Mouse (Mus musculus): ENCODE measurements around the gene Cyp27b1. TPM values are rescaled to one million over a fixed set of nuclear protein-coding genes. Genes with fewer than 3 reads are reported as not detected.

The Cyp27b1 gene
- polyA plus RNA-seq, 1 experiment: 0.15 TPM

DNA sequence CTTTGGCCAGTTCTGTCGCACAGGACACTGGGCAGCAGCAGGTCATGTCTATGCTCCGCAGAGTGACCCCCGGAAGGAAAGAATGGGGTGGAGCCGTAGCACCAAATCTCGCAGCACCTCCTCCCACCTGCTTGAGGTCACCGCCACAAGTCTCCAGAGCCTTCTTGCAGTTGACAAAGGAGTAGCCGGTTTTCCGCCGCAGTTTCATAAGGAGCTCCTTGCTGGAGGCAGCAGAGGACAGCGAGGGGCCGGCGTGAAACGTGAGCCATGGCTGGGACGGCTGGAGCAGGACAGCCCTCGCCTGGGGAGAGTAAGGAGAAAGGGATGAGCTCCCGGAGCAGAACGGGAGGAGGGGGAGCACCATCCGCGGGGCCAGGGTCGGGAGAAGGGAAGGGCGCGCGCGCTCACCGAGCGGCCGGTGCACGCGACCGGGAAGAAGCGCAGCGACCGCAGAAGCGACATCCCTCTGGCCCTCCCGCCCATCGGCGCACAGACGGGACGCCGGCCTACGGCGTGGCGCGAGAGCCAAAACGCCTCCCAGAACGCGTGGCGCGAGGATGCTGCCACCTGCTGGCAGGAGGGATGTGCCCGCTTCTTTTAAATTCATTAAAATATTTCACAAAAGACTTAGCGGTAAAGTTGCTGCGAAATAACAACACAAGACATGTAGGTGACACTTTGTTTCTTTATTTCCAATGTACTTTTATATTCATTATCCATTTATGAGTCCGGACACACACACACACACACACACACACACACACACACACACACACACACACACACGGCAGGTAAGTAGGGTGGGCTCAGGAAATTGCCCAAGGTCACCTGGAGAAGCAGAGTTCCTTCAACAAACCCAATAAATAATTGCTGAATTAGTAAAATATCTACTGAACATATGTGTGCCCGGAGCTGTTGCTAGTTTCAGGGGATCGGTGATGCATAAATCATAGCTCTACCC is 17.4 kb upstream of the Cyp27b1 start, which contains the start of gene Tsfm:
Gene Tsfm (minus strand): TSS at position 505 of the 961 bp plus-strand sequence.
- H3K36me3 ChIP-seq (replicated peaks; ENCODE audit: low read length): peaks cover 37% of the 10 kb centered on the region
- TF ChIP-seq GATA1 (IDR thresholded peaks at IDR 0.05; ENCODE audit: borderline replicate concordance, low read length) (no peak), FLI1 (IDR thresholded peaks at IDR 0.05; ENCODE audit: low read length) (no peak)
- no peaks in the 10 kb centered on the region for H3K9me3 ChIP-seq
- peak within 1 kb of the TSS; percentile 97 for H3K4me3 ChIP-seq (replicated peaks)
- no peaks in the 10 kb centered on the region for H3K27me3 ChIP-seq (replicated peaks)
- peaks cover 16% of the 10 kb centered on the region; the same call in 1 of the 2 replicates for H3K4me1 ChIP-seq

DNA sequence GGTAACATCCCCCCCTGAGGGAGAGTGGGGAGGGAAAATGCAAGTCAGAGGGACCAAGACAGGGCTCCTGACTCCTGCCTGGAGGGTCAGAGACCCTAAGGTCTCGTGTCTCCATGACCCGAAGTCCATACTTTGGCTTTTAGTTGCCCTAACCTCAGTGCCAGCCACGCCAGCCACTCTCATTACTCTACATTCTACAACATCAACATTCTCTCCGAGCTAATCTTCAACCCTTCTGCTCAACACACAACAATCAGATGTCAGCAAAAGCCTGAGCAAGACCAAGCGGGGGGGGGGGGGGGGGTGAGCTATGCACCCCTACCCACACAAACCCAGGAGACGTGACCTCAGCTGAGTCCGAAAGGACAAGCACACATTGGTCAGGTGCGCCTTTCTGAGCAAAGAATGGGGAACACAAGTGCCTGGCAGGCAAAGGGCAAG is 14.7 kb upstream of the Cyp27b1 start:
- Histone ChIP-seq H3K4me3 (replicated peaks) (no peak overlapping the region), H3K9me3 (no peaks in the 10 kb centered on the region), H3K36me3 (replicated peaks; ENCODE audit: low read length) (peaks cover 11% of the 10 kb centered on the region), H3K4me1 (peaks cover 16% of the 10 kb centered on the region; the same call in 1 of the 2 replicates), H3K27me3 (replicated peaks) (peaks cover 14% of the 10 kb centered on the region)
- no peak for TF ChIP-seq GATA1 (IDR thresholded peaks at IDR 0.05; ENCODE audit: borderline replicate concordance, low read length)
- no peak for TF ChIP-seq FLI1 (IDR thresholded peaks at IDR 0.05; ENCODE audit: low read length)

DNA sequence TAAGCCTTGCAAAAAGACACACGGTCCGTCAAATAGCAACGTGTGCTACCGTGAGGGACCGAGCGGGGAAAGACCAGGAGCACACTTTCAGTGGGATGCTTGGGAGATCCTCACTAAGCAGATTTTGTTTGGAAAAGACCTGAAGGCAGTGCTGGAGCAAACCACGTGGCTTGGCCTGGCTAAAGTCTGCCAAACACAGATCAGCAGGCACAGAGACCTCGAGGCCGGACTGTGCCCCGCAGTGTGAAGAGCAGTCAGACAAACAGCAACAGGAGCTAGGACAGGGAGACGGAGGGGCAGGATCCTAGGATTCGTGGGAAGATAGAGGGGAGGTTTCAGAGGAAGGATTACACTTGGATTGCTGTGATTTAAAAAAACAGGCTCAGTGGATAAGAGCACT is 11.8 kb upstream of the Cyp27b1 start:
- H3K9me3 ChIP-seq: no peaks in the 10 kb centered on the region
- H3K4me1 ChIP-seq: peaks cover 14% of the 10 kb centered on the region
- no peaks in the 10 kb centered on the region for H3K36me3 ChIP-seq (replicated peaks; ENCODE audit: low read length)
- TF ChIP-seq FLI1 (IDR thresholded peaks at IDR 0.05; ENCODE audit: low read length) (no peak), GATA1 (IDR thresholded peaks at IDR 0.05; ENCODE audit: borderline replicate concordance, low read length) (no peak)
- peaks cover 37% of the 10 kb centered on the region for H3K27me3 ChIP-seq (replicated peaks)
- H3K4me3 ChIP-seq (replicated peaks): no peak overlapping the region

DNA sequence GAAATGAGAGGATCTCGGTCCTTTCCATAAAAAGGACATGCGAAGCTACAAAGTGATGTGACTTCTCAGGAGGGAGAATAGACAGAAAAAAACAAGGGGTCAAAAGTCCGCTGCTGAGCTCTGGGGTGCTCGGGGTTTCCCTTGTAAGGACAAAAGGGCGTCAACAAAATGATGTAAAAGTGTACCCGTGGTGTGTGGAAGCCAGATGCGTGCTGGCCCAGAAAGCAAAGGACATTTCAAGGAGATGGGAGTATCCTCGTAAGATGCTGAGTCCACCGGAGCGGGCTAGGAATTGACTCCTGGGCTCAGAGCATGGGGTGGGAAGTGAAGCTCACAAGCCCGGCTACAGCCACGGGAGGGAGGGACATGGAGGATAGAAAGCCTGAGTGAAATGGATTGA is 10.4 kb upstream of the Cyp27b1 start:
- Histone ChIP-seq H3K36me3 (replicated peaks; ENCODE audit: low read length) (no peaks in the 10 kb centered on the region), H3K27me3 (replicated peaks) (peaks cover 40% of the 10 kb centered on the region), H3K4me3 (replicated peaks) (no peak overlapping the region), H3K4me1 (peaks cover 25% of the 10 kb centered on the region), H3K9me3 (no peaks in the 10 kb centered on the region)
- TF ChIP-seq GATA1 (IDR thresholded peaks at IDR 0.05; ENCODE audit: borderline replicate concordance, low read length) (no peak), FLI1 (IDR thresholded peaks at IDR 0.05; ENCODE audit: low read length) (no peak)

DNA sequence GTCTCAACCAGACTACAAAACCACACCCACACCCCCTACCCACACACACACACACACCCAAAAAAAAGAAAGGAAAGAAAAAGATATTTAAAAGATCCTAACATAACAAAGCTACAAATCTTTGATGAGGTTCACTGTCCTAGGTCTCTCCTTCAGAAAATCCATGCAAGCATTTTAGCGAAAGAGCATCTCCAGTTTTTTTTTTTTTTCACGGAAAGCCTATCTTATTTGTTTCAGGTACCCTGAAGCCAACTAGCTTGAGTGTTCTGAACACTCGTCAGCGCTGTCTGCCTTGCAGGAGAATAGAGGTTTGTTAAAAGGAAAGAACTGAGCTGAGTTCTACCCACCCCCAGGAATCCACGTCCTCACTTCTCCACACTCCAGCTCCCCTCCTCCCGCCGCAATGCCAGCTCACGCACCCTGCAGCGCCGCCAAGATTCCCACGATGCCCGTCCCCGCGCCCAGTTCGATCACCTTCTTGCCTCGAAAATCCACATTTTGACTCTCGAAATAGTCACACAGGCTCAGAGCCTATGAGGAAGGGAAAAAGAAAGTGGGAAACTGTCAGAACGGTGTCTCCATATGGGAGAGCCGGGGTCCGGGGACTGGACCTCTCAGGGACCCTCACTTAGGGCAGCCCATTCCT is 7.4 kb upstream of the Cyp27b1 start:
- Histone ChIP-seq H3K4me1 (peaks cover 35% of the 10 kb centered on the region), H3K27me3 (replicated peaks) (peaks cover 40% of the 10 kb centered on the region), H3K9me3 (no peaks in the 10 kb centered on the region), H3K36me3 (replicated peaks; ENCODE audit: low read length) (peaks cover 14% of the 10 kb centered on the region), H3K4me3 (replicated peaks) (peak overlapping the region; percentile 94)
- TF ChIP-seq FLI1 (IDR thresholded peaks at IDR 0.05; ENCODE audit: low read length): no peak
- no peak for TF ChIP-seq GATA1 (IDR thresholded peaks at IDR 0.05; ENCODE audit: borderline replicate concordance, low read length)

DNA sequence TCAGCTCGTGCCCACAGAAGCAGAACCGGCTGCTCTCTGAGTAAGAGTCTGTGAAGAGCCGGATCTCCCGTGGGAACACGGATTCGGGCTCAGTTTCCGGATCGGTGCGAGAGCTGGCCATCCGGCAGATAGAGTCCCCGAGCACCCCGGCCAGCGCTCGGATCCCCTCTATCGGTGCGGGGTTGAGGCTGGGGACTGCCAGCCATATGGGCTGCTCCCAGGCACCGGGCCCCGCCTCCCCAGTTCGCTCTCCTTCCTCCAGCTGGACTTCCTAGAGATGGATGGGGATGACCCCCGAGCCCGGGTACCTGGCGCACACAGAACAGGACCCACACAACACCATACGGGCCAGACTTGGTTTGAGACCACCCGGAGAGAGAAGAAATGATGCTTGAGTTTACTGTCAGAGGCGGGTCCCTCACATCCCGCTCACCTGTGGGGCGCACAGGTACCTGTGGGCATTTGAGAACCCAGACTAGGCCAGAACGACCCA is 6.7 kb upstream of the Cyp27b1 start, which contains the start of the genes Mettl1 and Eef1akmt3:
Gene Mettl1 (plus strand): TSS at position 141 of the 493 bp plus-strand sequence.
Gene Eef1akmt3 (minus strand): TSS at position 240 of the 493 bp plus-strand sequence.
- H3K4me1 ChIP-seq: peaks cover 38% of the 10 kb centered on the region
- no peaks in the 10 kb centered on the region for H3K9me3 ChIP-seq
- peaks cover 35% of the 10 kb centered on the region for H3K27me3 ChIP-seq (replicated peaks)
- peak within 1 kb of the TSS; percentile 94 for H3K4me3 ChIP-seq (replicated peaks)
- TF ChIP-seq GATA1 (IDR thresholded peaks at IDR 0.05; ENCODE audit: borderline replicate concordance, low read length) (no peak), FLI1 (IDR thresholded peaks at IDR 0.05; ENCODE audit: low read length) (no peak)
- H3K36me3 ChIP-seq (replicated peaks; ENCODE audit: low read length): peaks cover 18% of the 10 kb centered on the region

DNA sequence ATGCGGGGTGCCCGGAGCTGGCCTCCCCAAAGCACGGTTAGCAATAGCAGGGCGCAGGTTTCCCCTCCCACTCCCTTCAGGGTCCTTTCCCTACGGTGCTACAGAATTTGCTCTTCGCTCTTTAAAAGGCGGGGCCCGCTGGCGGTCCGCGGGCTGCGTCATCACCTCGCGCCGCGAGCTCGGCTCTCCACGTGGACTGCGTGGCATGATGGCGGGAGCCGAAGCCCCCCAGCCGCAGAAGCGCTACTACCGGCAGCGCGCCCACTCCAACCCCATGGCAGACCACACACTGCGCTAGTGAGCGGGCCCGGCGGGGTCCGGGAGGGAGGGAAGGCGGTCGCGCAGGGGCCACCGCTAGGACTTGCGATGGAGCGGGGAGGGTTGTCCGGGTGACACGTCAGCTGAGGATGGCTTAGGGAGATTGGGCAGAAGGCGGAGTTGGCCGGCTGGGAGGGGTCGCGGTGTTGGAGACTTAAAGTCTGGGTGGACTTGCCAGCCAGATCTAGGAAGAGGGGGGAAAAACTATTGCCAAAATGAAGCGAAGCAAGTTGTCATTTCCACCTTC is 6.2 kb upstream of the Cyp27b1 start:
- Histone ChIP-seq H3K4me1 (peaks cover 38% of the 10 kb centered on the region), H3K9me3 (no peaks in the 10 kb centered on the region), H3K4me3 (replicated peaks) (peak overlapping the region; percentile 94), H3K27me3 (replicated peaks) (peaks cover 34% of the 10 kb centered on the region), H3K36me3 (replicated peaks; ENCODE audit: low read length) (peaks cover 22% of the 10 kb centered on the region)
- TF ChIP-seq FLI1 (IDR thresholded peaks at IDR 0.05; ENCODE audit: low read length): no peak
- no peak for TF ChIP-seq GATA1 (IDR thresholded peaks at IDR 0.05; ENCODE audit: borderline replicate concordance, low read length)

DNA sequence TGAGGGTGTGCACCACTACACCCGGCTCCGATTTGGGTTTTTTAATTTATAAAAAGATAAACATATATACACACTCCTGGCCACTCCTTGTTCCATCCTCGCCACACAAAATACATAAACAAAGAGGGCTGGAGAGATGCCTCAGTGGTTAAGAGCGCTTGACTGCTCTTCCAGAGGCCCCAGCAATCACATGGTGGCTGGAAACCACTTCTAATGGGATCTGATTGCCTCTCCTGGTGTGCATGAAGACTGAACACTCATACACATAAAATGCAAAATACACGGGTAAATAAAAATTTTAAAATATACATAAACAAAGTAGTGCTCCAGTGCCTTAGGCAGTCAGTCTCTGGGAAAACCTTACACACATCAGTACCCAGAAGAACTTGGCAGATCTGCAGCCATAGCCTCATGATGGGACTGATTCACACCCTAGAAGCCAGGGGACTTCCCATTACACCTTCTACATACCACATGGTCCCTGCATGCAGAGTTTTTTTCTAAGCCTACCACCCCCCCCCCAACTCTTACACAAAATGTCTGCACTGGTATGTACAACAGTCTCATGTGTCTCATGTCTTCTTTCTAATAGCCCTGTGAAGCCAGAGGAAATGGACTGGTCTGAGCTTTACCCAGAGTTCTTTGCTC is 5.5 kb upstream of the Cyp27b1 start:
- H3K4me1 ChIP-seq: peaks cover 38% of the 10 kb centered on the region
- H3K27me3 ChIP-seq (replicated peaks): peaks cover 31% of the 10 kb centered on the region
- H3K36me3 ChIP-seq (replicated peaks; ENCODE audit: low read length): peaks cover 22% of the 10 kb centered on the region
- H3K4me3 ChIP-seq (replicated peaks): peak overlapping the region; percentile 94
- no peak for TF ChIP-seq GATA1 (IDR thresholded peaks at IDR 0.05; ENCODE audit: borderline replicate concordance, low read length)
- no peak for TF ChIP-seq FLI1 (IDR thresholded peaks at IDR 0.05; ENCODE audit: low read length)
- no peaks in the 10 kb centered on the region for H3K9me3 ChIP-seq

DNA sequence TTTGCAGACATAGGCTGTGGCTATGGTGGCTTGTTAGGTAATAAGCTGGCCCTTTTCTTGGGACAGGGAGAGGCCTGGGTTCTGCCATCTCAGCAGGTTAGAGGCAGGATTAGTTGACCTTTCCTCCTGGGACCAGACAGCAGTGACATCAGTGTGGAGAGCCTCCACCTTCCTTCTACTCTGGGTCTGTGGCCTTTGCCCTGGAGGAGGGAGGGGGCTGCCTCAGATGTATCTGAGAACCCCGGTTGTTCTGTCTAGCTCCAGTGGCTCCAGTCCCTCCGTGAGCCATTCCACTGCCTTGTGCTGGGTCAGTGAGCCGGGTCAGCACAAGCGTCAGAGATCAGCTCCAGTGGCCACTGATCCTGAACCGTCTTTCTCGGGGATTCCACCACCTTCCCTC is 4.9 kb upstream of the Cyp27b1 start:
- Histone ChIP-seq H3K4me1 (peaks cover 42% of the 10 kb centered on the region), H3K27me3 (replicated peaks) (peaks cover 33% of the 10 kb centered on the region), H3K9me3 (no peaks in the 10 kb centered on the region), H3K4me3 (replicated peaks) (no peak overlapping the region), H3K36me3 (replicated peaks; ENCODE audit: low read length) (peaks cover 22% of the 10 kb centered on the region)
- TF ChIP-seq FLI1 (IDR thresholded peaks at IDR 0.05; ENCODE audit: low read length) (no peak), GATA1 (IDR thresholded peaks at IDR 0.05; ENCODE audit: borderline replicate concordance, low read length) (no peak)

Data from megakaryocyte, embryonic 14.5 days (primary cell).